Mouse (Mus musculus): ENCODE measurements around the gene Pawr.

Gene Pawr

DNA sequence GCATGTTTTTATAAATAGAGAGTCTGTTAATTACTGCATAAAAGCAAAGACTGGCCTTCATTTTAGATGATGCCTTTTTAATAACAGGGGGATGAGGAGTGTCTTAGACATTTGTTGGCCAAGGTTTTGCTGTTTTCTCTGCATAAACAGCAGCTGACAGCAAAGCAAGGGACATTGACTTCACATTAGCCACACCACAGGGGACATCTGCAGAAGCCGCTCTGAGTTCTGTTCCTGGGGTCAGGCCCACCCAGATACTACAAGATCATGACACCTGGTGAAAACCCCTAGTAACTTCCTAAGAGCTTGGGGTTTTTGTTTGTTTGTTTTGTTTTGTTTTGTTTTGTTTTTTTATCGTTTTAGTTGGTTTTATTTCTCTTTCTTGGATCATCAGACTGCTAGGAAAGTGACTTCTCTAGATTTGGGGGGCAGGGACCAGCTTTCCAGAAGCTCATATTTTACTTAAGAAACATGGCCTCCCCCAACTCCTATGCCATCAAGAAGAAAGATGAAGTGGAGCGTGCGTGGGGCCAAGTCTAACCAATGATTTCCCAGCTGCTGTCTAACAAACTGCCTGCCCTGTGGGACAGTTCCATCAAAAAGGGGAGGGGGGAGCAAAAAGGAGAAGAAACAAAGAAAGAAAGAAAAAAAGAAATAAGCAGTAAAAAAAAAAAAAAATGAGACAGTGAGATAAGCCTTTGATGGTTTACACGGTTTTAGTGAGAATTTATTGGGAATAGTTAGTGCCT, 57.4 kb downstream of the Pawr start:
- in situ Hi-C loops (cut with MboI, MseI): no loop called here

- in situ Hi-C loops (cut with MboI, MseI): no loop called here
Observed at GRCm38 (mm10) chr10:108389927-108390287, 58.0 kb downstream of the Pawr start.

GRCm38 (mm10) chr10:108391370-108391902, 59.5 kb downstream of the Pawr start:
- in situ Hi-C loops (cut with MboI, MseI): no loop called here

DNA sequence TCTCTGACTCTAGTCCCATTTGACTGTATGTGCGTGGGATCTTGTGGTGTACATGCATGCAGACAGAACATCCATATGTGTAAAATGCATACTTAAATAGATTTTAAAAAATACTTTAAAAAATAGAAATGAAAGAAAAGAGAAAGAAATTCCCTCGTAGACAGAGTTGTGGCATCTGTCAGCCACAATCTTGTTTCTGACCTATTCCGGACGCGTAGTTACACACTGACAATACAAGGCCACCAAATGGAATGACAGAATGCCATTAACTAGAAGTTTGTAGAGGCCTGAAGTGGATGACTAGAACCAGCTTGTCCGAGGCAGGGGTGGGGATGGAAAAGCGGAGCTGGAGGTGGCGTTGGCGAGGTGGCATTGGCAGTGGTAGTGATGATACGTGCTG, 60.2 kb downstream of the Pawr start:
- in situ Hi-C loops (cut with MboI, MseI): no loop called here

DNA sequence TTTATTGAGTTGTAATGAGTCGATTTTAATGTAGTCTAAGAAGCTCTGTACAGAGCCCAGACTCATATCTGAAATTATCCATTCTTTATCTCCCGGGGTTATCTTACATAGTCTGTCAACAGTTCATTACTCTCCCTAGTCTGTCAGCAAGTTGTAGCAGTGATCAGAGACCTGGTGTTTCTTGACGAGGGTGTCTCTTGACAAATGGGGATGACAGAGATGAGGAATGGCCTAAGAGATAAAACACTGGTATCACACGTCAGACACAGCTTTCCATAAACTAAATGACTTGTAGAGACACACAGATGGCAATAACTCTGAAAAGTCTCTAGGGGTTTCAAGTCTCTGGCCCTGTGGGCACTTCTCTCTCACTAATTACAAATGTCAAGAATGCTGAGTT, 62.4 kb downstream of the Pawr start:
- in situ Hi-C loops (cut with MboI, MseI): no loop called here

DNA sequence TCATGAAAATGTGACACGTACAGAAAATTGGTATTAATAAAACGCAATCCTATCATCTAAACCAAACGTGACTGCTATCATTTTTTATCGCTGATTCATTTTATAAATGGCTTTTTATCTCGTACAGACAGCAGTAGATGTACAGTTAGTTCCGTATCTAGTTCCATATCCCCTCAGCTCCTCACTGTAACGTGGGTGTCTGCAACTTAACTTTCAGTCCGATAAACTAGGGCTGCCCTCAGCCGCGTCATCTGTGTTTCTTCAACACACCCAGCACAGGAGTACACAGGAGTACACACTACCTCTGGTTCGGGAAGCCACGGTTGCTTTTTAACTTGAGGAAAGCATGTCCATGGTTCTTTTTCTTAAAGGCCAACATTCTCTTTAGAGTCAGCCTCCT, 63.3 kb downstream of the Pawr start:
- in situ Hi-C loops (cut with MboI, MseI): no loop called here

- in situ Hi-C loops (cut with MboI, MseI): no loop called here
Observed at GRCm38 (mm10) chr10:108395647-108396046, 63.7 kb downstream of the Pawr start.

GRCm38 (mm10) chr10:108402751-108403150, 70.8 kb downstream of the Pawr start:
- in situ Hi-C loops (cut with MboI, MseI): no loop called here

GRCm38 (mm10) chr10:108403366-108403865, 71.5 kb downstream of the Pawr start:
- in situ Hi-C loops (cut with MboI, MseI): no loop called here

DNA sequence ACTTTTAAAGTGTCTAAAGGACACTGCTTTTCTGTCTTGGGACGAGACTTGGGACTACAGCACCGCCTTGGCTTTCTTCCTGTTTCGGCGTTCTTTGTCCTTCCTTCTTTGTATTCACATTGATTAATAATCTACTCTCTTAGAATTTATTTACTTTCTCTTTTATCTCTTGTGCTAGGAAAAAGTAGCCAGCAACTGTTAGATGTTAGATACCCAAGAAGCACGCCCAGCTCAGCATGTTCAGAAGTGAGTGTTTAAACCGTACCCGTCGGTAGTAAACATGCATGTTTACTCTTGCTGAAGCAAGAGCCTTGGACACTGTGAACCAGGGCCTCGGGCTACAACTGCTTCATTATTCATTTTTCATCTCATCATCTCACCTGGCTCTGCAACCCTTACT, 72.2 kb downstream of the Pawr start:
- in situ Hi-C loops (cut with MboI, MseI): no loop called here

- in situ Hi-C loops (cut with MboI, MseI): no loop called here
Observed at GRCm38 (mm10) chr10:108405076-108405475, 73.2 kb downstream of the Pawr start.

GRCm38 (mm10) chr10:108405931-108406330, 74.0 kb downstream of the Pawr start:
- in situ Hi-C loops (cut with MboI, MseI): no loop called here

DNA sequence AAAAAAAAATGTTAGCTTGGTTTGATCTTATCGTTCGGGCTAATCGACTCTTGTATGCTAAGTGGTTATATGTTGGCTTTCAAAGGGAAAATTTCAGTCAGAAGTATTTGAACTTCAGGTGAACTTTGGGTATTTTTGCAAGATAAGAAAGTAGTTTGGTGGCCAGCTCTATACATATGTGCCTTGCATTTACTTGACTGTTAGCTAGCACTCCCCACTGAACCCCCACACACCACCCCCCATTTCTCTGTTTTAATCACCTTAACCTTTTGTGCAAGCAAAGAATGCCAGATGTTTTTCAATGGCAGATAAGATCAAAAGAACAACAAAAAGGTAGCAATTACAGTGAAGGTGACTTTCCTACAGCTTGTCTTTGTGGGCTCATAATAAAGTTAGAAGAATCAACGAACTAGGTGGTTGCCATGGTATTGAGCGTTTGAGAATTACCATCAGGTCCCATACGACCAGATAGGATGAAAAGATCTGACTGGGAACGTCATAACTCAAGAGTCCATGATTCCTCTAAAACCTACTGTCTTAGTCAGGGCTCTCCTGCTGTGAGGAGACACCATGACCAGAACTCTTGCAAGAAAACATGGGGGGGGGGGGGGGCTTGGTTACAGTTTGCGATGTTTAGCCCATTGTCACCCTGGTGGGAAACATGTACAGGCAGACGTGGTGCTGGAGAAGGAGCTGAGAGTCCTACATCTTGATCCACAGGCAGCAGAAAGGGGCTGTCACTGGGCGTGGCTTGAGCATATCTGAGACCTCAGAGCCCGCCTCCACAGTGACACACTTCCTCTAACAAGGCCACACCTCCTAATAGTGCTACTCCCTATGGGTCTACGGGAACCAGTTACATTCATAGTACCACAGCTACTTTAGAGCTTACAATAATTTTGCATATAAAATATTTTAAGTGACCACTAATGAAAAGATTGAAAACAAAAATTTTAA, 75.2 kb downstream of the Pawr start:
- in situ Hi-C loops (cut with MboI, MseI): no loop called here

DNA sequence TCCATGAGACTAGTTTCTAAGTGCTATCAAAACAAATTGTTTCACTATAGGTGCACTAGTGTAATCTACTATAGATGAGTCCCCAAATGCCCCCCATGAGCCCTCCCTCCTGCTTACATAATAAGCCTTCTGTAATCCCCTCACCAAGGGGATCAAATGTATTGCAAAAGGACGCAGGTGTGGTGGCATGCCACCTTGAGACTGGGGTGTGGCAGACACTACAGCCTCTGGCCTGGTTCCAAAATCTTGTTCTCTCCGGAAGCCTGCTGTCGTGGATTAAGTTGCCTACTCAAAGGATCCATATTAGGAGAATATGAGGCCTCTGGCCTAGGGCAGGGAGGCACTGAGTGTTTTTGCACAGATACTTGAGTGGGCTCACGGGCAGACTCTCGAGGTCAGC, 76.1 kb downstream of the Pawr start:
- in situ Hi-C loops (cut with MboI, MseI): no loop called here

GRCm38 (mm10) chr10:108408437-108408836, 76.5 kb downstream of the Pawr start:
- in situ Hi-C loops (cut with MboI, MseI): no loop called here

GRCm38 (mm10) chr10:108408986-108409385, 77.1 kb downstream of the Pawr start:
- in situ Hi-C loops (cut with MboI, MseI): no loop called here

DNA sequence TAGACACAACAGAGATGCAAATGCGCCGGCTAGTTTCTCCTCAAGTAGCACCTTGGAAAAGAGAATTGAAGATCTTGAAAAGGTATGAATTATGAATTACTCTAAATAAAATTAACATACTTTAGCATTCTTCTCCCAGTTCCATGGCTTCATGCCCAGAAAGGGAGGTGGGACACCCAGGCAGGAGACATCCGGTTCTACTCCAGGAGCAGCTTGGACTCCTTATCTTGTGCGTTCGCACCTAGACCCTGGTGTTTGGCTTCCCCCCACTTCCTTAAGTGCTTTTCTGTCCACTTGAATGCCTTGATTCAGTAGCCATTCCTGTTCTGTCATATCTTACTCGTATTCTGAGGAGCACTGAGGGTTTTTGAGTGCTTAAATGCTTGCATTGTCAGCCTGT, 77.6 kb downstream of the Pawr start:
- in situ Hi-C loops (cut with MboI, MseI): no loop called here

DNA sequence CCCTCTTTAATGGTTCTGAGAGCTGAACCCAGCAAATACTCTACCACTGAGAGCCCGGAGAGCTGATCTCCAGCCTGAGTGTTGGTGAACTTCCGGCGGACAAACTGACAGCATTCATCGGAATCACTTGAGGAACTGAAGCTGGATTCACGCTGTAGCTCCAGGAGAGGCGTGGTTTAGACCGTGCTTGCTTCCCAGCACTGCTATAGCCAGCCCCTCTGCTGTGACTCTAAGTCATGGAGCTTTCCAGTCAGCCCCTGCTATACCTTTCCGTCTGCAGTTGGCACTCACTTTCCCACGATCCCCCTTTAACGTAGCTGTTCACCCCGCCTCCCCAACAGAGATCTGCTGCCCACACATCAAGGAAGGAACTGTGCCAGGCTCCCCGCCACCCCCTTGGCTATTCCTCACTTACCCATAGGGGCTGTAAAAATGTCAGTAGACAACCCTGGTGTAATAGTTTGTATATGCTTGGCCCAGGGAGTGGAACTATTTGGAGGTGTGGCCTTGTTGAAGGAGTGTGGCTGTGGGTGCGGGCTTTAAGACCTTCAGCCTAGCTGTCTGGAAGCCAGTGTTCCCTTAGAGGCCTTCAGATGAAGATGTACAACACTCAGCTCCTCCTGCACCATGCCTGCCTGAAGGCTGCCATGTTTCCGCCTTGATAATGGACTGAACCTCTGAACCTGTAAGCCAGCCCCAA, 83.2 kb downstream of the Pawr start:
- in situ Hi-C loops (cut with MboI, MseI): no loop called here

DNA sequence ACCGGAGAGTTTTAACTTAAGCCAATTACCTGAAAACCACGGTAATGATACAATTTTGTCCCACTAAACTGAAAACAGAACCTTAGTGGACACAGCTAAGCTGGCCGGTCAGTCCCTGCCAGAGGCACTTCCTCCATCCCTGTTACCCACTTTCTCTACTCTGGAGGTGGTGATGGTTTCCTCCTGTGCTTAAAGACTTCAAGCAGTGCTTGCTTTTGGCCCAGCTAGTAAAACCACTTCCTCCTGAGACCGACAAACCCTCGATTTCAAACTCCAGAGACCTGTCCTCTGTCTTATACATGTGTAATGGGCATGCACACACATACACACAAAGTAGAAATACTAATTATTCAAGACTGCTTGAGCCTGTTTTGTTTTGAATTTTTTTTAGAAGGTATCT, 85.5 kb downstream of the Pawr start:
- in situ Hi-C loops (cut with MboI, MseI): no loop called here

DNA sequence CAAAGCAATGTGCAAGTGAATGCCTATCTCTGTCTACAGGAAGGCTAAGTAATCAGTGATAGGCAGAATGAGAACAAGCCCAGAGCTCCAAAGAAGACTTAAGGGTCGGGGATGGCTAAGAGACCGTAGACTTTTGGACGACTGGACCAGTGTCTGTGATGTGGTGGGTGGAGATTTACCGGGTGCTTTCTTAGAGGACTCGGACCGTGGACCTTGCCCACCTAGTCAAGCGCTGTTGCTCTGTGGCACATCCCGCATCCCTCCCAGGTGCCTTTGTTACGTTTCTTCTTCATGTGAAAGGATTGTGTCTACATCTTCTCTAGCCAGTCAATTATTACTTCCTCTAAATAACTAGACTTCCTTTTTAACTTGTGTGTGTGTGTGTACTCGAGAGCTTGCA, 98.6 kb downstream of the Pawr start:
- in situ Hi-C loops (cut with MboI, MseI): no loop called here

GRCm38 (mm10) chr10:108432194-108432593, 100.3 kb downstream of the Pawr start:
- in situ Hi-C loops (cut with MboI, MseI): no loop called here

DNA sequence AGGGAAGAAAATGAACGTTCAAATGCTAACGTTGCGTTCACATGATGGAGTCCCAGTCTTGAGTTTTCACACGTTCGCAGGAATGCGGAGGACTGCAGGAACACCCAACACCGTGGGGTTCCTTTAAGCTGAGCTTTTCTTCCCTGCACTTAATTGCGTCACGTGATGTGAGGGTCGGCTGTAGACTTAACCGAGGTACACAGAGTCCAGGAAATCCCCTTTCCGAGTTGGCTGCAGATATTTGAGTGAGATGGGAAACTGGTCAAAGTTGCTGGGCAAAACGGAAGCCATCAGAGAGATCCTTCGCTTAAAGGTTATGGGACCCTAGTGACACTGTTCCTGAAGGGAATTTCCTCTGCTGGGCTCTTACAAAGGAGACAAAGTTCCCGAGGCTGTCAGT, 102.1 kb downstream of the Pawr start:
- in situ Hi-C loops (cut with MboI, MseI): no loop called here

Data from T-helper 2 cell (primary cell).